Mouse (Mus musculus): ENCODE measurements at regions not wholly inside any gene's neighbourhood (a gene's known extent, or its start where the extent isn't known, plus 50 kb on each side); places are given as distances from the start of the nearest gene placed in this dataset.

GRCm38 (mm10) chr7:113071418-113071817, 117.7 kb downstream of the Rassf10 start:
- H3K9me3 ChIP-seq (replicated peaks; ENCODE audit: low read length), result 0 out of 2 replicates have a peak, but pooled peaks cover 4% of the 10 kb centered on the region
- no peak for TF ChIP-seq CTCF (IDR thresholded peaks at IDR 0.05; ENCODE audit: low read depth)
- H3K9ac ChIP-seq (ENCODE audit: low read depth, low read length), result no peak overlapping the region
- no peak overlapping the region for H3K27ac ChIP-seq
- no peaks in the 10 kb centered on the region for H3K36me3 ChIP-seq (ENCODE audit: insufficient read depth, low read length)
- H3K4me3 ChIP-seq (replicated peaks; ENCODE audit: low read depth, low read length), result no peak overlapping the region
- ATAC-seq (replicated peaks; ENCODE audit: low FRiP score, low read depth) (no peak), DNase-seq (ENCODE audit: low spot score) (no peak)
- WGBS, result 40% methylated on average over 1 of the region's 1 CpGs
- H3K4me1 ChIP-seq (replicated peaks; ENCODE audit: insufficient read depth, low read length), result no peaks in the 10 kb centered on the region
- H3K27me3 ChIP-seq (ENCODE audit: insufficient read depth, low read length), result no peaks in the 10 kb centered on the region
- no peak overlapping the region for H3K4me2 ChIP-seq (ENCODE audit: low read length)

- no peak overlapping the region for H3K4me3 ChIP-seq (replicated peaks; ENCODE audit: low read depth, low read length)
- 56% methylated on average over 6 of the region's 6 CpGs for WGBS
- no peak overlapping the region for H3K9ac ChIP-seq (ENCODE audit: low read depth, low read length)
- H3K9me3 ChIP-seq (replicated peaks; ENCODE audit: low read length), result 0 out of 2 replicates have a peak, but pooled peaks cover 4% of the 10 kb centered on the region
- no peaks in the 10 kb centered on the region for H3K27me3 ChIP-seq (ENCODE audit: insufficient read depth, low read length)
- ATAC-seq (replicated peaks; ENCODE audit: low FRiP score, low read depth) (no peak), DNase-seq (ENCODE audit: low spot score) (no peak)
- H3K4me1 ChIP-seq (replicated peaks; ENCODE audit: insufficient read depth, low read length), result no peaks in the 10 kb centered on the region
- no peak overlapping the region for H3K27ac ChIP-seq
- no peak for TF ChIP-seq CTCF (IDR thresholded peaks at IDR 0.05; ENCODE audit: low read depth)
- no peaks in the 10 kb centered on the region for H3K36me3 ChIP-seq (ENCODE audit: insufficient read depth, low read length)
- no peak overlapping the region for H3K4me2 ChIP-seq (ENCODE audit: low read length)
These were observed 120.0 kb downstream of the Rassf10 start for GRCm38 (mm10) chr7:113073781-113074180.

GRCm38 (mm10) chr7:113075371-113075770, 121.6 kb downstream of the Rassf10 start:
- Histone ChIP-seq H3K27me3 (ENCODE audit: insufficient read depth, low read length) (no peaks in the 10 kb centered on the region), H3K4me2 (ENCODE audit: low read length) (no peak overlapping the region), H3K4me1 (replicated peaks; ENCODE audit: insufficient read depth, low read length) (no peaks in the 10 kb centered on the region), H3K4me3 (replicated peaks; ENCODE audit: low read depth, low read length) (no peak overlapping the region), H3K27ac (no peak overlapping the region), H3K36me3 (ENCODE audit: insufficient read depth, low read length) (no peaks in the 10 kb centered on the region), H3K9ac (ENCODE audit: low read depth, low read length) (no peak overlapping the region), H3K9me3 (replicated peaks; ENCODE audit: low read length) (0 out of 2 replicates have a peak, but pooled peaks cover 1% of the 10 kb centered on the region)
- DNase-seq (ENCODE audit: low spot score), result no peak
- ATAC-seq (replicated peaks; ENCODE audit: low FRiP score, low read depth), result no peak
- 71% methylated on average over 6 of the region's 6 CpGs for WGBS
- TF ChIP-seq CTCF (IDR thresholded peaks at IDR 0.05; ENCODE audit: low read depth), result no peak

- H3K27ac ChIP-seq, result no peak overlapping the region
- DNase-seq (ENCODE audit: low spot score), result no peak
- H3K36me3 ChIP-seq (ENCODE audit: insufficient read depth, low read length), result no peaks in the 10 kb centered on the region
- H3K9me3 ChIP-seq (replicated peaks; ENCODE audit: low read length), result no peaks in the 10 kb centered on the region
- H3K4me1 ChIP-seq (replicated peaks; ENCODE audit: insufficient read depth, low read length), result no peaks in the 10 kb centered on the region
- no peak overlapping the region for H3K9ac ChIP-seq (ENCODE audit: low read depth, low read length)
- 92% methylated on average over 7 of the region's 7 CpGs for WGBS
- no peak overlapping the region for H3K4me3 ChIP-seq (replicated peaks; ENCODE audit: low read depth, low read length)
- TF ChIP-seq CTCF (IDR thresholded peaks at IDR 0.05; ENCODE audit: low read depth), result no peak
- no peaks in the 10 kb centered on the region for H3K27me3 ChIP-seq (ENCODE audit: insufficient read depth, low read length)
- no peak overlapping the region for H3K4me2 ChIP-seq (ENCODE audit: low read length)
- ATAC-seq (replicated peaks; ENCODE audit: low FRiP score, low read depth), result no peak
These were observed 122.5 kb downstream of the Rassf10 start for GRCm38 (mm10) chr7:113076243-113076642.

GRCm38 (mm10) chr7:113081120-113081519, 126.1 kb upstream of the Arntl start:
- no peaks in the 10 kb centered on the region for H3K9me3 ChIP-seq (replicated peaks; ENCODE audit: low read length)
- no peaks in the 10 kb centered on the region for H3K36me3 ChIP-seq (ENCODE audit: insufficient read depth, low read length)
- no peak for DNase-seq (ENCODE audit: low spot score)
- no peaks in the 10 kb centered on the region for H3K27me3 ChIP-seq (ENCODE audit: insufficient read depth, low read length)
- WGBS, result 69% methylated on average over 5 of the region's 5 CpGs
- H3K9ac ChIP-seq (ENCODE audit: low read depth, low read length), result no peak overlapping the region
- TF ChIP-seq CTCF (IDR thresholded peaks at IDR 0.05; ENCODE audit: low read depth), result no peak
- H3K4me2 ChIP-seq (ENCODE audit: low read length), result no peak overlapping the region
- H3K4me1 ChIP-seq (replicated peaks; ENCODE audit: insufficient read depth, low read length), result no peaks in the 10 kb centered on the region
- no peak overlapping the region for H3K4me3 ChIP-seq (replicated peaks; ENCODE audit: low read depth, low read length)
- no peak overlapping the region for H3K27ac ChIP-seq
- ATAC-seq (replicated peaks; ENCODE audit: low FRiP score, low read depth), result no peak; the same call in 1 of the 2 replicates

GRCm38 (mm10) chr7:113084930-113085625, 122.2 kb upstream of the Arntl start:
- Histone ChIP-seq H3K4me2 (ENCODE audit: low read length) (no peak overlapping the region), H3K36me3 (ENCODE audit: insufficient read depth, low read length) (no peaks in the 10 kb centered on the region), H3K9me3 (replicated peaks; ENCODE audit: low read length) (no peaks in the 10 kb centered on the region), H3K27me3 (ENCODE audit: insufficient read depth, low read length) (no peaks in the 10 kb centered on the region), H3K4me3 (replicated peaks; ENCODE audit: low read depth, low read length) (no peak overlapping the region), H3K9ac (ENCODE audit: low read depth, low read length) (no peak overlapping the region), H3K4me1 (replicated peaks; ENCODE audit: insufficient read depth, low read length) (no peaks in the 10 kb centered on the region), H3K27ac (no peak overlapping the region)
- no peak for DNase-seq (ENCODE audit: low spot score)
- TF ChIP-seq CTCF (IDR thresholded peaks at IDR 0.05; ENCODE audit: low read depth), result no peak
- 79% methylated on average over 8 of the region's 8 CpGs for WGBS
- no peak for ATAC-seq (replicated peaks; ENCODE audit: low FRiP score, low read depth)

- DNase-seq (ENCODE audit: low spot score) (no peak), ATAC-seq (replicated peaks; ENCODE audit: low FRiP score, low read depth) (no peak)
- no peak overlapping the region for H3K27ac ChIP-seq
- WGBS, result 57% methylated on average over 1 of the region's 1 CpGs
- no peaks in the 10 kb centered on the region for H3K27me3 ChIP-seq (ENCODE audit: insufficient read depth, low read length)
- no peaks in the 10 kb centered on the region for H3K9me3 ChIP-seq (replicated peaks; ENCODE audit: low read length)
- H3K4me1 ChIP-seq (replicated peaks; ENCODE audit: insufficient read depth, low read length), result no peaks in the 10 kb centered on the region
- H3K4me2 ChIP-seq (ENCODE audit: low read length), result no peak overlapping the region
- H3K9ac ChIP-seq (ENCODE audit: low read depth, low read length), result no peak overlapping the region
- no peak overlapping the region for H3K4me3 ChIP-seq (replicated peaks; ENCODE audit: low read depth, low read length)
- no peak for TF ChIP-seq CTCF (IDR thresholded peaks at IDR 0.05; ENCODE audit: low read depth)
- H3K36me3 ChIP-seq (ENCODE audit: insufficient read depth, low read length), result no peaks in the 10 kb centered on the region
These were observed 121.1 kb upstream of the Arntl start for GRCm38 (mm10) chr7:113086158-113086557.

Data from kidney, postnatal 0 days (tissue).